Mouse (Mus musculus) heart, embryonic 14.5 days (tissue): ENCODE results near the gene Bcl2. TPM values are rescaled to one million over a fixed set of nuclear protein-coding genes. Genes with fewer than 3 reads are reported as not detected.
A peak's percentile ranks its signal among the peaks of the same experiment; 100 is the strongest.

Source experiments
- ATAC-seq: fragments of 200-750 bp; cut with Nextera tagmentation; 2 replicates; pipeline ENCODE4 v1.8.0; 2017; ENCODE audit warnings: low read depth, moderate TSS enrichment; ENCODE audit not compliant: insufficient number of reproducible peaks, insufficient read depth, low FRiP score
- H3K27ac ChIP-seq, 2 experiments: fragments of 200-500 bp in 1 of 2; fragments of 300-500 bp in 1 of 2; sonication (generic) in 1 of 2; replicated peaks in 1 of 2; 2 replicates each; pipeline ENCODE4 v1.5.1; 2012 to 2014; ENCODE audit warnings: low read depth in 2 of 2, low read length in 2 of 2, control low read depth in 1 of 2, mild to moderate bottlenecking in 1 of 2, mixed read lengths in 1 of 2; ENCODE audit not compliant: control insufficient read depth in 1 of 2, insufficient read depth in 1 of 2
- H3K27me3 ChIP-seq: fragments of 300-500 bp; sonication (generic); 2 replicates; pipeline ENCODE4 v1.6.1; 2014; ENCODE audit warnings: mild to moderate bottlenecking, low read length, control low read depth; ENCODE audit not compliant: control insufficient read depth, insufficient read depth
- H3K36me3 ChIP-seq: fragments of 300-500 bp; sonication (generic); 2 replicates; pipeline ENCODE4 v1.6.1; 2014; ENCODE audit warnings: mild to moderate bottlenecking, control low read depth, low read length, mixed read lengths; ENCODE audit not compliant: control insufficient read depth, insufficient read depth
- H3K4me1 ChIP-seq, 2 experiments: fragments of 200-500 bp in 1 of 2; fragments of 300-500 bp in 1 of 2; sonication (generic) in 1 of 2; 2 replicates each; pipeline ENCODE4 v1.6.1; 2012 to 2014; ENCODE audit warnings: low read length in 2 of 2, control low read depth in 1 of 2, mixed read lengths in 1 of 2; ENCODE audit not compliant: control insufficient read depth in 2 of 2, insufficient read depth in 2 of 2
- H3K4me2 ChIP-seq: fragments of 300-500 bp; sonication (generic); 2 replicates; pipeline ENCODE4 v1.6.1; 2014; ENCODE audit warnings: mild to moderate bottlenecking, low read length
- H3K4me3 ChIP-seq, 2 experiments: fragments of 200-500 bp in 1 of 2; fragments of 300-500 bp in 1 of 2; sonication (generic) in 1 of 2; 2 replicates each; pipeline ENCODE4 v1.5.1; 2012 to 2014; ENCODE audit warnings: low read length in 2 of 2, mild to moderate bottlenecking in 2 of 2, control low read depth in 1 of 2, low read depth in 1 of 2, moderate library complexity in 1 of 2; ENCODE audit not compliant: control insufficient read depth in 1 of 2, insufficient read depth in 1 of 2
- H3K9ac ChIP-seq: fragments of 300-500 bp; sonication (generic); 2 replicates; pipeline ENCODE4 v1.6.1; 2014; ENCODE audit warnings: mild to moderate bottlenecking, low read length
- H3K9me3 ChIP-seq: fragments of 300-500 bp; sonication (generic); 2 replicates; pipeline ENCODE4 v1.6.1; 2016; ENCODE audit warnings: low read length, control low read depth; ENCODE audit not compliant: control insufficient read depth
- WGBS: fragments of 180-500 bp; shearing (Covaris S2); extraction: QIAGEN DNeasy Blood & Tissue Kit; methylation state at CpG from one replicate; pipeline ENCODE4 v1.1.7; 2014; 5-methylcytosine and 5-hydroxymethylcytosine counted together
- polyA plus RNA-seq: library from polyadenylated mRNA; unstranded; fragments of >200 nt; fragmentation: Nextera tagmentation; extraction: Ambion mirVana; gene quantifications from 2 replicates; pipeline ENCODE4 v1.2.1, GENCODE M21; 2014

The Bcl2 gene
- polyA plus RNA-seq, 1 experiment from 2014 or later: 6.2 TPM

GRCm38 (mm10) chr1:106559116-106559605 lies 154.9 kb downstream of the Bcl2 start:
- Histone ChIP-seq H3K27me3 (no peaks in the 10 kb centered on the region), H3K36me3 (no peaks in the 10 kb centered on the region), H3K4me2 (no peak overlapping the region), H3K9ac (no peak overlapping the region), H3K27ac (no peak overlapping the region), H3K4me1 (peaks cover 21 to 36% of the 10 kb centered on the region in 2 experiments), H3K9me3 (no peaks in the 10 kb centered on the region), H3K4me3 (no peak overlapping the region)
- ATAC-seq: no peak
- 57% methylated on average over 2 of the region's 2 CpGs for WGBS

GRCm38 (mm10) chr1:106555498-106556168 lies 158.4 kb downstream of the Bcl2 start:
- WGBS: 32% methylated on average over 9 of the region's 9 CpGs
- no peaks in the 10 kb centered on the region for H3K9me3 ChIP-seq
- H3K4me3 ChIP-seq: no peak overlapping the region
- H3K4me2 ChIP-seq: no peak overlapping the region
- H3K27ac ChIP-seq: peak overlapping the region; percentile 78 to 87
- H3K4me1 ChIP-seq: peaks cover 35 to 37% of the 10 kb centered on the region in 2 experiments
- H3K9ac ChIP-seq: no peak overlapping the region
- no peaks in the 10 kb centered on the region for H3K27me3 ChIP-seq
- ATAC-seq: no peak
- H3K36me3 ChIP-seq: no peaks in the 10 kb centered on the region

- Histone ChIP-seq H3K27me3 (no peaks in the 10 kb centered on the region), H3K27ac (peak overlapping the region; percentile 78 to 87), H3K4me3 (no peak overlapping the region), H3K36me3 (no peaks in the 10 kb centered on the region), H3K9ac (no peak overlapping the region), H3K4me2 (peak overlapping the region; percentile 19; the same call in 1 of the 2 replicates), H3K4me1 (peaks cover 35% of the 10 kb centered on the region in 2 experiments), H3K9me3 (no peaks in the 10 kb centered on the region)
- 26% methylated on average over 8 of the region's 8 CpGs for WGBS
- ATAC-seq: peak; percentile 51; the same call in 1 of the 2 replicates
Measured at GRCm38 (mm10) chr1:106553846-106554802, 159.9 kb downstream of the Bcl2 start.

GRCm38 (mm10) chr1:106552856-106553255 lies 161.2 kb downstream of the Bcl2 start:
- Histone ChIP-seq H3K27ac (peak overlapping the region in 1 of 2 experiments; percentile 78; a peak in 1 of 4 replicates), H3K9ac (no peak overlapping the region), H3K4me2 (no peak overlapping the region), H3K36me3 (no peaks in the 10 kb centered on the region), H3K4me3 (no peak overlapping the region), H3K27me3 (no peaks in the 10 kb centered on the region), H3K9me3 (no peaks in the 10 kb centered on the region), H3K4me1 (peaks cover 35% of the 10 kb centered on the region in 2 experiments)
- no peak for ATAC-seq
- 73% methylated on average over 7 of the region's 7 CpGs for WGBS

GRCm38 (mm10) chr1:106550580-106550979 lies 163.5 kb downstream of the Bcl2 start:
- Histone ChIP-seq H3K4me3 (no peak overlapping the region), H3K27ac (no peak overlapping the region), H3K9ac (no peak overlapping the region), H3K9me3 (no peaks in the 10 kb centered on the region), H3K27me3 (no peaks in the 10 kb centered on the region), H3K36me3 (no peaks in the 10 kb centered on the region), H3K4me1 (peaks cover 32 to 34% of the 10 kb centered on the region in 2 experiments), H3K4me2 (no peak overlapping the region)
- no peak for ATAC-seq
- 60% methylated on average over 3 of the region's 3 CpGs for WGBS

- Histone ChIP-seq H3K9ac (no peak overlapping the region), H3K27me3 (no peaks in the 10 kb centered on the region), H3K4me3 (no peak overlapping the region), H3K27ac (peak overlapping the region; percentile 32 to 69), H3K9me3 (no peaks in the 10 kb centered on the region), H3K36me3 (no peaks in the 10 kb centered on the region), H3K4me2 (no peak overlapping the region), H3K4me1 (peaks cover 16 to 23% of the 10 kb centered on the region in 2 experiments)
- WGBS: 65% methylated on average over 5 of the region's 5 CpGs
- no peak for ATAC-seq
Measured at GRCm38 (mm10) chr1:106549025-106549424, 165.0 kb downstream of the Bcl2 start.

GRCm38 (mm10) chr1:106544817-106545612 lies 169.1 kb downstream of the Bcl2 start:
- Histone ChIP-seq H3K4me1 (peaks cover 6% of the 10 kb centered on the region in 2 experiments; a peak in 3 of 4 replicates), H3K27ac (no peak overlapping the region), H3K4me2 (no peak overlapping the region), H3K27me3 (no peaks in the 10 kb centered on the region), H3K9ac (no peak overlapping the region), H3K36me3 (no peaks in the 10 kb centered on the region), H3K4me3 (no peak overlapping the region), H3K9me3 (no peaks in the 10 kb centered on the region)
- WGBS: 64% methylated on average over 6 of the region's 6 CpGs
- no peak for ATAC-seq
